Mouse (Mus musculus) T-helper 1 cell (primary cell): ENCODE measurements around the gene Ncoa4.
"Not testable (repeated sequence)": the region's sequence is repeated elsewhere in the genome, so short reads cannot be mapped to it uniquely, and the experiment has no call there.

ENCODE experiments used
- in situ Hi-C: fragments of 300-600 bp; cut with MboI, MseI; formaldehyde crosslinking; loops from one replicate; pipeline ENCODE4 v1.15.1; 2025; ENCODE audit warnings: high pct_unique_total_duplicates

Ncoa4 gene

DNA sequence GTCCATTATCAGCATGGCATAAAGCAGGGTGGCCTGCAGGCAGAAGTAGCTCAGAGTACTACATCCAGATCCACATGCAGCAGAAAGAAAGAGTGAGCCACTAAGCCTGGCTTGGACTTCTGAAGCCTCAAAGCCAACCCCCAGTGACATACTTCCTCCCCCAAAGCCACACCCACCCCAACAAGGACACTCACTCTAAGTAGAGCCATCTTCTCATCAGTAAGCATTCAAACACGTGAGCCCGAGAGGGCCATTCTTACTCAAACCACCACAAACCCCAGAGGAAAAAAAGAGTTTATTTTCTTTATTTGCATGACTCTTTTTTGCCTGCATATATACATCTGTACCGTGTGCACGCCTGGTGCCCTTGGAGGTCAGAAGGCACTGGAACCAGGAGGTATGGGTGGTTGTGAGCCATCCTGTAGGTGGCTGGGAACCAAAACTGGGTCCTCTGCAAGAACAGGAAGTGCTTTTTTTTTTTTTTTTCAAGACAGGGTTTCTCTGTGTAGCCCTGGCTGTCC is 455 bp upstream of the Ncoa4 start:
- in situ Hi-C loops: loop anchor here (5.0 kb wide), 1 partner anchor 72 kb away; the partner anchor contains the start of genes Dph3 and Oxnad1

DNA sequence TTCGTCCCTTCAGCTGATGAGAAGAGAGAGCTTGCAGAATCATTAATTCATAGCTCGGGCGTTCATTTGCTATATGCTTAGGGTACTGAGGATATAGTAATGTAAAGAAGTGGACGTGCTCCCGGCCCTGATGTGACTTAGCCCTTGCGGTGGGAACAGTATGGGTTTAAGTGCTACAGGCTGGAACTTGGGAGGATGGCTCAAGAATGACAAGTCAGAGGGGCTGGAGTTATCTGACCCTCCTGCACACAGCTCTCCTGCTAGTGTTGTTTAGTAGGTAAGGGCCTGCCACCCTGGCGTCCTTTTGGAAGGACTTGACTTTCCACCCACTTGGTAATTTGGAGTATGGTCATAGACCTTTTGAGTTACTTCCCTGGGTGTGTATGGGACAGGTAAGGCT is 898 bp downstream of the Ncoa4 start:
- in situ Hi-C loops: no loop called here

DNA sequence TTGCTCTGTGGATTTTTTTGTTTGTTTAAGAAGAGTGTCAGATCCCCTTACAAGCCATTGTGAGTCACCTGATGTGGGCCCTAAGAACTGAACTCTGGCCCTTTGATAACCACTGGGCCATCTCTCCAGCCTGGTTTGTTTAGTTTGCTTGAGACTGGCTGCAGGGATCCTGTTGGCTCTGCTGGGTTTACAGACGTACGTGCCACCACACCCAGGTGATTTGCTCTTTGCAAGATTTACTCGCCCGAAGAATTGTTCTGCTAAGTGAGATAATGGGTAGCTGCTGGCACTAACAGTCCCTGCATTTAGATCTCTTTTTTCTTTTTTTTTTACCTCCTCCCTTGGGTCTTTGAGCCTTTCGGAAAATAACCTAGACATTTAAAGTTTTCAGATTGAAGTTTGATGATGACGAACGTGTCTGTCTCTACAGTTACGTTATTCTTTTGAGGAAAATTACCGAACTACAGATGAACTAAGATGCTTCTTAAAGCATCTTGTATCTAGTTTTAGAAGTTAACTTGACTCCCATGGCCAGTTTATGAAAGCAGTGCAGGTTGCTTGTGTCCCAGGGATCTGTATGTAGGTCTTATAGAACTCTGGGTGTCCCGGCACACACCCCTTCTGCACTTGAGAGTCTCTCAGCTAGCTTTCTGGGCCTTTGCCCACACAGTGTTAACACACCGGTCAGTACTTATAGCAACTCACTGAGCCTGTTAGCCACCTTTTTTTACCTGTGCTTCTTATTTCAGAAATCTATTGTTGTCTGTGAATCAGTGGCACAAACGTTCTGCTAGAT is 1.6 kb downstream of the Ncoa4 start:
- in situ Hi-C loops: no loop called here

DNA sequence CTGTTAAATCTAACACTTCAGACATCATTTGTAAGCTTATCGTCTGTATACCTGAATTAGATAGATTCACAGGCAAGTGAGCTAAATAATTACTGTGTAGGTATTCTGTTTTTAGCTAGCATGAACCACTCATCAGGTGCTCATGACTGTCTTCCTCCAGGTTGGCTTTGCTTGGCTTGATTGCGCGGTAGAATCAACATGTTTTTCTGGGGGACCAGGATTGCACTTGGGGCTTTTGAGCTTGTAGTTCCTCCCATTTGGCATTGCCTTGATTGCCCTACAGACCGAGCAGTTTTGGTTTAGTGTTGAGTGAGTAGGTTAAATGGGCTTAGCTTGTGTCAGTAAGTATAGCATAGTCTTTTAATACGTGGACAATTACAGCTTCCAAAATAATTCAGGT is 2.6 kb downstream of the Ncoa4 start:
- in situ Hi-C loops: no loop called here

DNA sequence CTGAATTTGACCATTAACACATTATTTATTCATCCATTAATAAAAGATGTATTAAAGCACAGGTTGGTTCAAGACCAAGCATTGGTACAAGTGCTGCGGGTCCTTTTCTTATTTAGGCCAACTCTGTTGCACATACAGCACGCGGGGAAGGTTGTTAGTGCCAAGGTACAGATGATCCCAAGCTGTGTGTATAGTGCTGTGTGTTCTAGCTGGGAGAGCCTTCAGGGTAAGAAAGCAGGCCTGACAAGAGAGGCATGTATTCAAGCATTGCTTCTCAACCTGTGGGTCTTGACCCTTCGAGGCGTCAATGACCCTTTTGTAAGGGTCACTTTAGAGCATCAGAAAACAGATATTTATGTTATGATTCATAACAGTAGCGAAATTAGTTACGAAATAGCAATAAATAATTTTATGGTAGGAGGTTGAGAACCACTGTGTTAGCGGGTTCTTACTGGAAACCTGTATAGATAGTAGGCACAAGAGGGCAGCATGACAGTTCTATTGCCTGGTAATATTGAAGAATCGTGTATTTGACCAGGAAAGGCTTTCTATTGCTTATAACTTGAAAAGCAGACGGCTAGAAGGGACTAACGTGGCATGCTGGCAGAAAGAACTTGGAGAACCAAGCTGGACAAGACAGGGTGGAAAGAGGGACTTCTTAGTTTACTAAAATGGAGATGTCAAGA is 3.7 kb downstream of the Ncoa4 start:
- in situ Hi-C loops: no loop called here

DNA sequence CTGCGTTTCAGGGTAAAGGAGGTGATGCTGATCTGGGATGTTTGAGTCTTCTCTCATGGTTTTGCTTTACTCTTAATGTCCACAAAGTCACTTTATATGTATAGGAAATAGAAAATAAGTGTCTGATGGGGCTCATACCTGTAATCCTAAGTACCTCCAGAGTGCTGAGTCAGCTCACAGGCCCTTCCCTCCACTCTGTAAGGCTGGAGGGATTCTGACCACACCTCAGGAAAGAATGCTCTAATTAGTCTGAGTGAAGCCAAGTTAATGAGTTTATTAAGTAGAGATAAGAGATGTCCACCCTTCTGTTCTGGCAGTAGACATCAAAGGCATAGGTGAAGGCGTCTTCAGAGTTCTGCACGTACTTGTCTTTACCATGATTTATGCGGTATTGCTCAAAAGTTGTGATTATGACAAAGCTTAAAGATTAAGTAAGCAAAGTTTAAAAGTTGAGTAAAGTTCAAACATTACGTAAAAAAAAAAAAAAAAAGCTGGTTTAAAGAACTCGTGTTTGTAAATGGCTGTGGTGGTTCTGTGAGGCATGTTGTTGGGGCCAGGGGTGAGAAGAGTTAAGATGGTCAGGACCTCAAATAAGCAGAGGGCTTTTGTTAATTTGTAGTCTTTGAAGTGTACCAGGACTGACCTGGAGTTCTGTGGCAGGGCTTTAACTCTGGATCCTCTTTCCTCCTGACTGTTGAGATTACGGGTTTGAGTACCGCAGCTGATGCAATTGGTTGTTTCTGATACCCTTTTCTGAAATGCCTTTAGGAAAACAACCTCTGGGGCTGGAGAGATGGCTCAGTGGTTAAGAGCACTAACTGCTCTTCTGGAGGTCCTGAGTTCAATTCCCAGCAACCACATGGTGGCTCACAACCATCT is 4.7 kb downstream of the Ncoa4 start:
- in situ Hi-C loops: no loop called here

DNA sequence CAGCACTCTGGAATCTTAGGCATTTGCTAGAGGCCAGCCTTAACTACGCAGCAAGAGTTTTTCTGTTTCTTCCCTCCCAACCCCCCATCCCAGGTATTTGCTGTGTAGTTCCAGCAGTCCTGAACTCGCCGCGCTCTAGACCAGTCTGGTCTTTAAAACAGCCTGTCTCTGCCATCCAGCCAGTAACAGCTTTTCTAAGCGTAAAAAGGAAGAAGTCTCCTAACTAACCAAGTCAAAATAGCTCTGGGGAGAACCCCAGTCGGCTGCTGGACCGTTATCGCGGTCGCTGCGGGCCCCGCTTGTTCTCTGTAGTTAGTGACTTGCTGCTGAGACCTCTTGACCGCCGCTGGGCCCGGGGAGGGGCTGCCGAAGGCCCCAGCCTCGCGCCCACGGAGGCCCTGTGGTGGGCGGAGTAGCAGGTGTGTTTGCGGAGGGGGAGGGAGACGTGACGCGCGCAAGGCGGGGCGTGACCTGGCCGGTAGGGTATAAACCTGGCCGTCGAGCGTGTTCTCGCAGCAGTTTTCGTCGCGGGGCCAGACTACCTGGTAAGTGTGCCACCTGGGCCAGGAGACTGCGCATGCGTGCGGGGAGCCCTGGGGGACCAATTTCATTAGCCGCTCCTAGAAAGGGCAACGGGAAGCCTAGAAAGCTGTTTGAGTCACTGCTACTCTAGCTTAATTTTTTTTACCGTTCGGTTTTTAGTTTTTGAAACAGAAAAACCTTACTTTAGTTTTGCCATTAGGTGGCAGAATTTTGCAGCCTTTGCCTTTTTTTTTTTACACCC is 5.8 kb downstream of the Ncoa4 start:
- in situ Hi-C loops: no loop called here

DNA sequence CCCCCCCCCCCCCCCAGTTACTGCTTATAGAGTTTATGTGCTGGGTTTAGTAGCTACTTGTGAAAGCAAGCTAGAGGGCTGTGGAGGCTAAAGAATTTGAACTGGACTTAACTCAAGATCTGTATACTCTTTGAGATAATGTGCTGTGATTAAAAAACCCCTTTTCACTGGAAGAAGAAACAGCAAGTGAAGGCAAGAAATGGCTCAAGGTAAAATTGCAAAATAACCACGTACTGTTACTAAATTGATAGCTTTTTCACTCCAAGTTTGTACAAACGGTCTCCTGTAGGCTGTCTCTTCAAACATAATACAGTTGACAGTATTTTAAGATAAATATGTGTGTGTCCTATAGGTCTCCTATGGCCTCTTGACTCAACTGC is 6.4 kb downstream of the Ncoa4 start:
- in situ Hi-C loops: no loop called here

DNA sequence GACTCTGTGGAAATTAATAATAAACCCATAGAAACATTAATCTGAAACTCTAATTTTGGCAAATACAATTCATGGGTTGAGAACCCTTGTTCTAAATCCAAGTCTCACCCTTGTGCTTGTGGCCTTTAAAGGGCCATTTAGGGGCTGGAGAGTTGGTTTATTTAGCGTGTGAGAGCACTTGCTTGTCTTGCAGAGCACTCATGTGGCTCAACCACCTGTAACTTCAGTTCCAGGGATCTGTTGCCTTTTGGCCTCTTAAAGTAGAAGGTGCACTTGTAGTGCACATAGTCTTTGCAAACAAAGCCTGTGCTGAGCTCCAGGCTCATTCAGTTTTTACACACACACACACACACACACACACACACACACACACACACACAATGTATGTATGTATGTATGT is 7.2 kb downstream of the Ncoa4 start:
- in situ Hi-C loops: no loop called here

DNA sequence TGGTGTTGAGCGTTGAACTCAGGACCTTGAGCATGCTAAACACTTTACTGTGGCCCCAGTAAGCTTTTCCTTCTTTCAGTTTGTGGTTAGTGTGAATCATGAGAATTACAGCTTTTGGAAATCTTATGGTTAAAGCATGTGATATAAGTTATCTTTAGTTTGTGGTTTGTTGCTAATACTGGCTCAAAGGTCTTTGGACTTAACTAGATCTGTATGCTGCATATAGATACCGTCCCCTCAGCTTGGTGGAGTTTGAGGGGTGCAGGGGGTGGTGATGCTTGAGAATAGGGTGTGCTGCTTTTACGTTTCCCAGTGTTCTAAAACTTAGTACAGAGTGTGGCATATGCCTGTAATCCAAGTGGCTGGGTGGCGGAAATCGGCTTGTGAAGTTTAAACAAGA is 7.7 kb downstream of the Ncoa4 start:
- in situ Hi-C loops: no loop called here

DNA sequence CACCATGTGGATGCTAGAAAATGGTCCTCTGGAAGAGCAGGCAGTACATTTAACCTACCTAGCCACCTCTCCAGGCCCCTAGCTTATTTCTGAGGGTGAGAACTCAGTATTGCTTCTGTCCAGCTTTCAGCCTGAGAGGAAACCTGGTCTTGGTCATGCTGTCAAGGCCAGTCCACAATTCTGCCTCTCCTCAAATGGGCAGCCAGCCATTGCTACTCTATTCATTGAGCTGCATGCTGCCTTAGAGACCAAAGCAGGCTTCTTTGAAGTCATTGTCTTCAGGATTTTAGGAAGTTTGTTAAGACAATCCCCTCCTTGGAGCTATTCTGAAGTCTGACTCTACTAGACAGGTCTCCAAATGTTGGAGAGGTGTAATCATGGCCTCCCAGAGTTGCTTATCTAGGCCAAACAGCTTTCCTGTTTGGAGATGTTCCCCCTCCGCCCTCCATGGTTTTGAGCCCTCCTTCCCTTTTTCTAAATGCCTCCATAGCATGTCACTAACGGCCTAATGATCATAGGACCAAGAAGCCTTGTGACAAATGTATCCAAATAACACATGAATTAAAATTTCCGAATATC is 9.1 kb downstream of the Ncoa4 start:
- in situ Hi-C loops: no loop called here

DNA sequence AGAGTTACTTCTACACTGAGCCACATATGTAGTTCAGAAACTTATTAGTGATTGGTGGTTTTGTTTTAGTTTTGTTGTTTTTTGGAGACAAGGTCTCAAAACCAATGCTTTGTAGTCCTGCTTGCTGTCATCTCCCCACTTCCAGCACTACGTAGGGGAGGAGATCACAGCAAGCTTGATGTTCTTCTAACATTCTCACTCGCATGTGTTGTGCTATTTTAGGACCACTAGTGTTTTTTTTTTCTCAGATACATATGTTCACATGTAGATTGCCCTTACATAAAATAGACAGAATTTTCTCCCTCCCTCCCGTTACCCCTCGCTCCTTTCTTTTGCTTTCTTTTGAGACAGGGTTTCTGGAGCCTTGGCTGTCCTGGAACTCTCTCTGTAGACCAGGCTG is 10.5 kb downstream of the Ncoa4 start:
- in situ Hi-C loops: no loop called here

DNA sequence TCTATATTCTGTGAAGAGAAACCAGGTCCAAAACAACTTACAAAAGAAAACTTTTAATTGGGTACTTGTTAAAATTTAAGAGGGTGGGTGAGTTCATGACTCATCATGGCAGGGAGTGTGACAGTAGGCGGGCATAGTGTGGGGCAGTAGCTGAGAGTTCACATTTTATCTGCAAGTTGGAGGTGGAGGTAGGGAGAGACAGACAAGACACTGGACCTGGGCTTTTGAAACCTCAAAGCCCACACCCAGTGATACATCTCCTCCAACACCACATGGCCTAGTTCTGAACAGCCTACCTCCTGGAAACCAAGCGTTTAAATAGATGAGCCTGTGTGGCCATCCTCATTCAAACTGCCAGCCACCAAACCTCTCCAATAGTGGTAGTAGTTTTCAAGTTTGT is 15.6 kb downstream of the Ncoa4 start:
- in situ Hi-C loops: no loop called here

DNA sequence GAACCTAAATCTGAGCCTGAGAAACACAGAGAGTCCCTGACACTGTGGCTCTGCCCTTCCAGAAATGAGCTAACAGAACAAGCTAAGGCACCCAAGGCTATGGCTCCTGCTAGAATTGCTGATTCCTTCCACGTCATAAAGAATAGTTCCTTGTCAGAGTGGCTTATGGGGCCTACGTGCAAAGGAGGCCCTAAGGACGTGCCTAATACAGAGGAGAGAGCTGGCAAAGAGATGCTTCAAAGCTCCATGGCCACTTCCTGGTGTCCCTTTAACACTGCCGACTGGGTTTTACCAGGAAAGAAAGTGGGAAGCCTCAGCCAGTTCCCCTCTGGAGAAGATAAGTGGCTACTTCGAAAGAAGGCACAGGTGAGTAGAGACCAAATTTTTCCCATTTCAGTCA is 16.9 kb downstream of the Ncoa4 start:
- in situ Hi-C loops: not testable (repeated sequence)

DNA sequence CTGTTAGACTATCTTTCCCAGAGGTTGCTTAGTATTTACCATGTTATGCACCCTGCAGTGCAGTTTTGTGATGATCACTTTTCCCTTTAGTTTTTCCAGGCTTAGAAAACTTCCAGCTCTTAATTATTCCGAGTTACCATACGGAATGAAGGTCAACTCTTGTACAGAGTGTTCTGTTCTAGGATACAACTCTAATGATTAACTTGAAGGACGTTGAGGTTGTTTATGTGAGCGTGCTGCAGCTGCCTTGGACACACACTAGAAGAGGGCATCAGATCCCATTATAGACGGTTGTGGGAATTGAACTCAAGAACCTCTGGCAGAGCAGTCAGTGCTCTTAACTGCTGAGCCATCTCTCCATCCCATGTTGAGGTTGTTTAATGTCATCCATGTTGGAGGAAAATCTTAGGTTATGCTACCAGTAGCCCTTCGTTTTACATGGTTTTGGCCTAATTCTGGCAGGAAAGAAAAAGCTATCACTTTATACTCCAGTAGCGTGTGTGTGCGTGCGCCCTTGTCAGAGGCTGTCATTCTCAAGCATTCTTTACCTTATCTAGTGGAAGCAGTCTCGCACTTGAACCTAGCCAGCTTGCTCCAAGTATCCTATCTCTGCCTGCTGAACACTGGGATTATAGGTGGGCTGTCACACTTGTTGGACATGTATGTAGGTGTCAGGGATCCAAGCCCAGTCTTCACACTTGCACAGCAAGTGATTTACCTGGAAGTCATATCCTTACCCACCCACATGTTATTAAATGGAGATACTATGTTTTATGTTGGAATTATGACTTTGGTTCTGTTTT is 19.9 kb downstream of the Ncoa4 start:
- in situ Hi-C loops: no loop called here

DNA sequence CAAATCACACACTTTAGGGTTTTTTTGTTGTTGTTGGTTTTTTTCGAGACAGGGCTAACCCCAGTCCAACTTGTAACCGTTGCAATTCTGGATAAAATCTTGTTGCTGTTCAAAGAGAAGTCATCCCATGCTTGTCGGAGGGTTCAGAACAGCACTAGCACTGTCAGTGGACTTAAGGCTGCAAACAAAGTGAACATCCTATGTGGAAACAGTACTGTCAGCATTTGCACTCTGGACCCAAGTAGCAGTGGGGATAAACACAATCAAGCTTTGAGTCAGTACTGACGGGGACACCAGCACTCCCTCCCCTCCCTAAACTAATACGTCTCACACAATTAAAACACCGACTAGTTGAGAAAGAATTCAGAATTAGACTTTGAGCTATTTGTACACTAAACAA is 21.2 kb downstream of the Ncoa4 start:
- in situ Hi-C loops: no loop called here

DNA sequence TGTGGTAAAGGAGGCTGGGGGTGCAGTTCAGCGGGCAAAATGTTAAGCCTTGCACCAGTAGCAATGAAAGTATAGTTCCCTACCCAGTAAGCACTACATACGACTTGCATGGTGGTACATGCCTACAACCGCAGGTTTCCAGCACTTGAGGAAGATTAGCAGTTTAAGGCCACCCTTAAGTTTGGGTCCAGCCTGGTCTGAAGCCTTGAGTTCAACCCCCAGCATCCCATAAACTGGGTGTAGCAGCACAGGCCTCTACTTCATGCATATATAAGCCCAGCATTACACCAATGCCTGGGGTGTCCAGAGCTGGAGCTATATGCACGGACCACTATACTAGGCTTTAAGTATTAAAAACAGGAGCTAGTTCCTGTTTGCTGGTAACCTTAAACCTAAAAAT is 24.2 kb downstream of the Ncoa4 start:
- in situ Hi-C loops: no loop called here

DNA sequence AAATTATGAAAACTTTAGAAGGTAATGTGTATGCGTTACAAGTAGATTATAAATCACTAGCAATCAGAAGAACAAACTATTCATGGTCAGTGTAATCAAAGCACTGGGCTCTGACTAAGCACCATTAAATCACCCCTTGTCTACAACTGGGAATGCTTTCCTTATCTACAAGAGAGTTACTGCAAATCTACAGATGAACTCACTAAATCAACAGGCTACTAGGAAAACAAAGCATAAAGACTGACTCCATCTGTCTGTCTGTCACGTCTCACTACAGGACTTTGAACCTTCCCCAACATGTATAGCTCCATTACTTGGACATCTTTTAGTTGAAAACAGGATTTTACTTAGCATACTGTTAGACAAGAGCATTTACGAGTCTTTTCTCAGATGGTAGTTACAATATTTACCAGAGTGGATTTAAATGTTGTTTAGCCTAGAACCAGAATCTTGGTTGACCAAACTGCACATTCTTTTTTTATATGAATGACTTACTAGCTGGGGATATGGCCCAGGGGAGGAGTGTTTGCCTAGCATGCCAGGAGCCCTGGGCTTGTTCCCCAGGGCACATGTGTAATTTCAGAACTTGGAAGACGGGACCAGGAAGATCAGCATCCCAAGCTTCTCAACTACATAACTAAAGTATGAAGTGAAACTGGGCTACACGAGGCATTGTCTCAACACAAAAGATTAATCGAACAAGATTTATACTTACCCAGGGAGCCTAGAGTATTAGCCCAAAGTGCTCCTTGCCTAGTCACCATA is 31.1 kb downstream of the Ncoa4 start:
- in situ Hi-C loops: no loop called here

DNA sequence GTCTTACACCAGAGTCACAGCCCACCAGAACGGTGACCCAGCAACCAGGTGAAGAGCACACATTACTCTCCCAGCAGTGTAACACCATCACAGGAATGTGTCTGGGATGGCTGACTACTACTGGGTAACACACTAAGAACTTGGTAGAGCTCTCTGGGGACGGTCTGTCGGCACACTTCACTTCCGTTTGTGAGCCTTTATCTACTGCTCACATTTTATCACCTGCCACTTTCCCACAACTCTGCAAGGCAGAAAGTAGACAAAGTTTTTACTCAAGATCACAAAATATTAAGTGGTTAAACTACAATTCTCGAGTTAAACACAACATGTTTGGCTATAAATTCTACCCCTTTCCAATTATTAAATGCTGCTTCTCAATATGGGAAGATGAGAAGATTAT is 32.3 kb downstream of the Ncoa4 start:
- in situ Hi-C loops: no loop called here
